Mouse (Mus musculus) heart, embryonic 10.5 days (tissue): ENCODE data around the gene Mtrex. TPM values are rescaled to one million over a fixed set of nuclear protein-coding genes. Genes with fewer than 3 reads are reported as not detected.

Experiments used
- DNase-seq: peaks from one replicate; pipeline ENCODE4 v3.0.0-alpha.2; 2017; ENCODE audit warnings: low spot score
- H3K27ac ChIP-seq: fragments of 300-500 bp; sonication (generic); 2 replicates; pipeline ENCODE4 v1.5.1; 2016; ENCODE audit warnings: mild to moderate bottlenecking
- H3K27me3 ChIP-seq: fragments of 300-500 bp; sonication (generic); 2 replicates; pipeline ENCODE4 v1.6.1; 2016; ENCODE audit warnings: mild to moderate bottlenecking; ENCODE audit not compliant: poor library complexity, insufficient read depth, severe bottlenecking
- H3K36me3 ChIP-seq: fragments of 300-500 bp; sonication (generic); 2 replicates; pipeline ENCODE4 v1.6.1; 2016; ENCODE audit warnings: mild to moderate bottlenecking, moderate library complexity
- H3K4me1 ChIP-seq: fragments of 300-500 bp; sonication (generic); 2 replicates; pipeline ENCODE4 v1.6.1; 2016; ENCODE audit warnings: mild to moderate bottlenecking
- H3K4me3 ChIP-seq: fragments of 300-500 bp; sonication (generic); 2 replicates; pipeline ENCODE4 v1.5.1; 2016; ENCODE audit warnings: mild to moderate bottlenecking, moderate library complexity
- H3K9me3 ChIP-seq: fragments of 300-500 bp; sonication (generic); 2 replicates; pipeline ENCODE4 v1.6.1; 2016; ENCODE audit warnings: mild to moderate bottlenecking, moderate library complexity
- WGBS: fragments of 180-500 bp; shearing (Covaris S2); methylation state at CpG from one replicate; pipeline ENCODE4 v1.1.7; 2016; 5-methylcytosine and 5-hydroxymethylcytosine counted together
- polyA plus RNA-seq: library from polyadenylated mRNA; unstranded; fragments of >200 nt; fragmentation: Nextera tagmentation; extraction: Ambion mirVana; gene quantifications from 2 replicates; pipeline ENCODE4 v1.2.1, GENCODE M21; 2016

The Mtrex gene
- 68.3 and 68.9 TPM in 2 replicates for polyA plus RNA-seq

DNA sequence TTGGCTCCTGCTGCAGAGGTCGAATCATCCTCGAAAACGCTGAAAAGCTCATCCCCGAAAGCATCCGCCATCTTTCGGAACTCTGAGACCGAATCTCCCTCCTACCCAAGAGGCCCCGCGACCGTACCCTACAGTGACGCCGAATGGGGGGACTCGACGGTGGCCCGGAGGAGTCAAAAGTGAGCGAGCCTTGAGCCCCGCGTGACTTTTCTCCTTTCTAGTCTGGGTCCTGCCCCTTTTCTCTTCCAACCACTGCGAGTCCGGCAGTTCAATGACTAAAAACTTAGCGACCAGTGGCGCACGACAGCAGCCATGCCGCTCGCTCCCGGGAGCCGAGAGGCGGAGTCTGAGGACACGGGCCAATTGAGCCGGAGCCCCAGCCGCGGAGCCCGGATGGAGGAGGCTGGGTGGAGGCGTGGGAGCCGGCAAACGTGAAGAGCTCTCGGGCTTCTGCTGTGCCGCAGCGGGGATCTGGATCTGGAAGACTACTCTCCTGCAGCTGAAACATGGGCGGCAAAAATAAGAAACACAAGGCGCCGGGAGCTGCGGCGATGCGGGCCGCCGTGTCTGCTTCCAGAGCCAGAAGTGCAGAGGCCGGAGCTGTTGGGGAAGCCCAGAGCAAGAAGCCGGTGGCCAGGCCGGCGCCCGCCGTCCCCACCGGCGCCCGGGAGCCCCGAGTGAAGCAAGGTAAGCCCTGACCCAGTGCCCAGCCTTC lies at the start of gene Mtrex, which contains the start of gene Dhx29:
Gene Mtrex, minus strand, starts transcription at position 112 of the 715 bp plus-strand sequence.
Gene Dhx29, plus strand, starts transcription at position 168 of the 715 bp plus-strand sequence.
- under 1% methylated on average over 57 of the region's 57 CpGs for WGBS
- H3K4me1 ChIP-seq: peaks cover 12% of the 10 kb centered on the region
- no peaks in the 10 kb centered on the region for H3K9me3 ChIP-seq
- H3K27me3 ChIP-seq: no peaks in the 10 kb centered on the region
- peaks cover 20% of the 10 kb centered on the region for H3K36me3 ChIP-seq
- H3K27ac ChIP-seq: peak within 1 kb of the TSS; percentile 90
- H3K4me3 ChIP-seq: peak within 1 kb of the TSS; percentile 88
- DNase-seq: peak; percentile 99

DNA sequence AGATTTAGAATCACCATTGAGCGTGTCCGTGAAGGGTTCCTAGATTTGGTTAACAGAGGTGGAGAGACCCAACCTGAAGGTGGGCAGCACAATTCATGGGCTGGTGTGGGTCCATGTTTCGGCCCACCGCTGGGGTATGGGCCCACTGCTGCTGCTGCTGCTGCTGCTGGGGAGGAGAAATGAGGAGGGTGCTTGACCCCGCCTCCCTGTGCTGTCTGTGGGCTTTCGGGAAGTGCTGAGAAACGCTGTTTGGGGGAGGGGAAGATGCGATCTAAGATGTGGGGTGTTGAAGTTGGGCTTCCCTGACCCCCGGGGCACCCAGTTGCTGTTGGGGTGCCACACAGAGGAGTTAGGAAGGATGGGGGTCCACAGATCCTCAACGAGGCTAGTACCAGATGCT lies 49.5 kb upstream of the Mtrex start:
- 31% methylated on average over 10 of the region's 10 CpGs for WGBS
- Histone ChIP-seq H3K4me3 (peak overlapping the region; percentile 19; the same call in 1 of the 2 replicates), H3K27me3 (peaks cover 52% of the 10 kb centered on the region), H3K4me1 (peaks cover 4% of the 10 kb centered on the region), H3K9me3 (no peaks in the 10 kb centered on the region), H3K27ac (no peak overlapping the region), H3K36me3 (no peaks in the 10 kb centered on the region)
- no peak for DNase-seq

DNA sequence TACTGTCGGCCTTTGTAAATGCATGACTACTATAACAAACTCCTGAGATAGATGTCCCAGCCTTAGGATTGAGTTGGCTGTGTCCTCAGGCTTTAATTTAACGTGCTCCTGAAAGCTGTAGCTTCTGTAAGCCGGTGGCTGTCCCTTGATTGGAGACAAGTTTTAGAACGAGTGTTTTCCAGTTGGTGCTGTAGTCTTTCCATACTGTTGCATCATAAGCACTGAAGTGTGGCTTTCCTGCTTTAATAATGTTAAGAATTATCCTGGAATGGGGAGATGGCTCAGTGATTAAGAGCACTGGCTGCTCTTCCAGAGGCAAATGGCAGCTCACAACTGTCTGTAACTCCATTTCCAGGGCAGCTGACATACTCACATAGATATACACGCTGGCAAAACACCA lies 40.1 kb upstream of the Mtrex start:
- peaks cover 55% of the 10 kb centered on the region for H3K36me3 ChIP-seq
- no peaks in the 10 kb centered on the region for H3K27me3 ChIP-seq
- no peaks in the 10 kb centered on the region for H3K4me1 ChIP-seq
- H3K9me3 ChIP-seq: no peaks in the 10 kb centered on the region
- whole genome bisulfite sequencing: 90% methylated on average over 5 of the region's 5 CpGs
- H3K4me3 ChIP-seq: no peak overlapping the region
- no peak for DNase-seq
- no peak overlapping the region for H3K27ac ChIP-seq

DNA sequence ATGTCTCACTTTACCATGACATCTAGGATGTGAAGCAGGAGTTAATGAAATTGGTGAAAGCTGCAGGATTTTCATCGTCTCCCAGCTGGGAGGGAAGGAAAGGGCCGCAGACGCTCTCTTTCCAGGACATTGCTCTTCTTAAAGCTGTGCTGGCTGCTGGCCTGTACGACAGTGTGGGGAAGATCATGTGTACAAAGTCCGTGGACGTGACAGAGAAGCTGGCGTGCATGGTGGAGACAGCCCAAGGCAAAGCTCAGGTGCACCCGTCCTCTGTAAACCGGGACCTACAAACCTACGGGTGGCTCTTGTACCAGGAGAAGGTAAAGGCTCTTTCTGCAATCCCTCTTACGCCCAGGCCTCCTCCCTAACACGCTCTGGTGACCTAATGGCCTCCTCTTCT lies 37.2 kb upstream of the Mtrex start:
- no peak overlapping the region for H3K27ac ChIP-seq
- H3K9me3 ChIP-seq: no peaks in the 10 kb centered on the region
- DNase-seq: no peak
- H3K4me1 ChIP-seq: no peaks in the 10 kb centered on the region
- no peaks in the 10 kb centered on the region for H3K27me3 ChIP-seq
- H3K4me3 ChIP-seq: no peak overlapping the region
- 92% methylated on average over 12 of the region's 12 CpGs for WGBS
- H3K36me3 ChIP-seq: peaks cover 67% of the 10 kb centered on the region

DNA sequence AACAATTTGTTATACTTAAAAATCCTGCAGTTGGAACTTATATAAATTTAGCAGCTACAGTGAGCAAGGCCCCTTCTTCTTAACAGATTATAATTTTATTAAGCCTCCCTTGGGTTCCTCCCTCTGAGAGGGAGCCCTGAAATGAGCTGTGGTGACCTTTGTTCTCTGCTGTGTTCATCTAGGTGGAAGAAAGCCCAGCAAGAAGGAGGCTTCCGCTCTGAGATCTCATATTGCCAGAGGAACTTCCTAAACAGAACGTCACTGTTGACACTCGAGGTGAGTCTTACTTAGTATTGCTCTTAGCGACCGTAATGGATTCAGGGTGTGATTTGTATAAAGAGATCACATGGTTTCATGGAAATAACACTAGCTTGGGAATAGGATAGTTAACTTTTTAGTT lies 35.9 kb upstream of the Mtrex start:
- Histone ChIP-seq H3K36me3 (peaks cover 70% of the 10 kb centered on the region), H3K4me1 (no peaks in the 10 kb centered on the region), H3K27ac (no peak overlapping the region), H3K9me3 (no peaks in the 10 kb centered on the region), H3K4me3 (no peak overlapping the region), H3K27me3 (no peaks in the 10 kb centered on the region)
- 92% methylated on average over 5 of the region's 5 CpGs for WGBS
- DNase-seq: no peak

DNA sequence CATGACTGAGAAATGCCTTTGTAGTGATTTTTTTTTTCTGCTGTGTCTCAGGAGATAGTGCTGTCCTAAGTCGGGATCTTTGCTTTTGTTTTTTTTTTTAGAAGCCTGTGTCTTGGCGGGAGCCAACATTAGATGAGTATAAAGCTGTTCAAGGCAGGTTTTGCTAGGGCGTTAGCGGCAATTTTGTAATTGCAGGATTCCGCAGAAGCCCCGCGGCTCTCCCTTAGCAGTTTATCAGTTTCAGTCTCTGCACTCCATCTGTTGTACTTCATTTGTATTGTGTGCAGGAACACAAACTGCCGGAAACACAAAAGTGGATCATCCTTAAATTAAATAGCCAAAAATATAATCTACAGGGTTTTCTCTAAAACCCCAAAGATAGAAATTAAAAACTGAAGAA lies 26.9 kb upstream of the Mtrex start:
- no peak for DNase-seq
- no peak overlapping the region for H3K27ac ChIP-seq
- no peaks in the 10 kb centered on the region for H3K27me3 ChIP-seq
- no peaks in the 10 kb centered on the region for H3K4me1 ChIP-seq
- no peaks in the 10 kb centered on the region for H3K9me3 ChIP-seq
- WGBS: 89% methylated on average over 8 of the region's 8 CpGs
- peaks cover 81% of the 10 kb centered on the region for H3K36me3 ChIP-seq
- H3K4me3 ChIP-seq: no peak overlapping the region

DNA sequence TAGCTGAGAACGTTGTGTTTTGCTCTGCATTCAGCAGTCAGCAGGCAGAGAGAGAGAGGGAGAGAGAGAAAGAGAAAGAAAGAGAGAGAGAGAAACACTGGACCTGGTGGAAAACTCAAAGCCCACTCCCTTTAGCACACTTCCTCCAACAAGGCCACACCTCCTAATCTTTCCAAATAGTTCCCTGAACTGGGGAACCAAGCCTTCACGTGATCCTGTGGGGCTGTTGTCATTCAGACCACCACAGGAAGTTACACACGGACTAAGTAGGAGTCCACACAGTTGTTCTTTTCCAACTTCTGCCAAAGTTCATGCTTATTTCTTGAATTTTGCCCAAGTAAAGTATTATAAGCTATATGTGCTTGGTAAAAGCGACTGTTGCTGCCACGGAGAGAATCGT lies 18.7 kb upstream of the Mtrex start:
- H3K27me3 ChIP-seq: no peaks in the 10 kb centered on the region
- 0 out of 2 replicates have a peak, but pooled peaks cover 4% of the 10 kb centered on the region for H3K4me1 ChIP-seq
- no peak overlapping the region for H3K4me3 ChIP-seq
- H3K27ac ChIP-seq: no peak overlapping the region
- no peaks in the 10 kb centered on the region for H3K9me3 ChIP-seq
- no peak for DNase-seq
- peaks cover 73% of the 10 kb centered on the region for H3K36me3 ChIP-seq
- WGBS: 88% methylated on average over 6 of the region's 6 CpGs

DNA sequence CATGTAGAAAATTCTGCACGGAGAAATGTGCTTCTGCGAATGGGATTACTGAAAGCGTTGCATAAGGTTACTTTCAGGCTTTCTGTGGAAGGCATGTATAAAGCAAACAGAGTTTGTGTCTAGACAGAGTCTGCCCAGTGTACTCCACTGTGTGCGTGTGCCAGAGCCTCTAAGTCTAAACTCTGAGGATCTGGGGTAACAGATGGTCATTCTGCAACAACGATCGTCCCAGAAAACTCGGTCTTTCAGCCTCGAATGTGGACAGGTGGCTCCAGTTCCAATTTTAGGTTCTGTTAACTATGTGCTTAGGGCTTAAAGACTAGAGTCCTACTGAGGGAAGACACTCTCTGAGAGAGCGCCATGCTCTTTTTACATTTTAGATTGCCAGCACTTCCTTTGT lies 18.1 kb upstream of the Mtrex start:
- no peak for DNase-seq
- Histone ChIP-seq H3K4me3 (no peak overlapping the region), H3K9me3 (no peaks in the 10 kb centered on the region), H3K4me1 (0 out of 2 replicates have a peak, but pooled peaks cover 4% of the 10 kb centered on the region), H3K36me3 (peaks cover 67% of the 10 kb centered on the region), H3K27ac (no peak overlapping the region), H3K27me3 (no peaks in the 10 kb centered on the region)
- WGBS: 93% methylated on average over 9 of the region's 9 CpGs

DNA sequence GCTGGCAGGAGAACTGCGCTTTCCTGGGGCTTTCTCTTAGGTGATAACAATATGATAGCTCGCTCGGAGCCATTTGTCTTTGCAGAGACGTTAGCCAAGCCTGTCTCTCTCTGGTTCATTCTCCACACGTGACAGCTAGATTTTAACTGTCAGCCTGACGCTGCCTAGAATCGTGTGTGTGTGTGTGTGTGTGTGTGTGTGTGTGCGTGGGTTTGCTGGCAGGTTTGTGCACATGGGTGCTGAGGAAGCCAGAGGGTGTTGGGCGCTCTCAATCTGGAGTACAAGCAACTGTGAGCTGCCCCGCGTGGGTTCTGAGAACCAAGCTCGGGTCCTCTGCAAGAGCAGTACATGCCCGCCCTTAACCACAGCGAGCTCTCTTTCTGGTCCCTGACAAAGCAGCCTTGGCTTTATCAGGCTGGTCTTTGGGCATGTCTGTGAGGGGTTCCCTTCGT lies 14.7 kb upstream of the Mtrex start:
- Histone ChIP-seq H3K4me3 (peak overlapping the region; percentile 35; the same call in 1 of the 2 replicates), H3K36me3 (peaks cover 66% of the 10 kb centered on the region), H3K9me3 (no peaks in the 10 kb centered on the region), H3K4me1 (0 out of 2 replicates have a peak, but pooled peaks cover 4% of the 10 kb centered on the region), H3K27me3 (no peaks in the 10 kb centered on the region), H3K27ac (no peak overlapping the region; the same call in 1 of the 2 replicates)
- no peak for DNase-seq
- 25% methylated on average over 15 of the region's 15 CpGs for WGBS

DNA sequence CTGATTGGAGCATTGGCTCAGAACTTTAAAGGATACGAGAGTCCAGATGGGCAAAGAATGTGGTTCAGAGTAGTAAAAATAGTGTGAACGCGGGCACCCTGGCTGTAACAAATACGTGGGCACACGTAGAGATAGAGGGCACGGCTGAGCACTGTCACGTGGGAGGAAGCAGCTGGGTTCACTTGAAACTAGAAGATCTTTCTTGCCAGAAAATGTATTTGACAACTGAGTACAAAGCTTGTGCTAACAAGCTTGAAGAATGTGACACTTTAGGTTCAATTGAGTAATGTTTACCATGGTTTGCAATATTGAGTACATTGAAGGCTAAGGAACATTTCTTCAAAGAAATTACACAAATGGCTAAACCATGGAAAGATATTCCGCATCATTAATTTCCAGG lies 10.9 kb upstream of the Mtrex start:
- Histone ChIP-seq H3K36me3 (peaks cover 62% of the 10 kb centered on the region), H3K27me3 (no peaks in the 10 kb centered on the region), H3K27ac (no peak overlapping the region), H3K4me3 (no peak overlapping the region), H3K4me1 (0 out of 2 replicates have a peak, but pooled peaks cover 4% of the 10 kb centered on the region), H3K9me3 (no peaks in the 10 kb centered on the region)
- WGBS: 92% methylated on average over 8 of the region's 8 CpGs
- no peak for DNase-seq

DNA sequence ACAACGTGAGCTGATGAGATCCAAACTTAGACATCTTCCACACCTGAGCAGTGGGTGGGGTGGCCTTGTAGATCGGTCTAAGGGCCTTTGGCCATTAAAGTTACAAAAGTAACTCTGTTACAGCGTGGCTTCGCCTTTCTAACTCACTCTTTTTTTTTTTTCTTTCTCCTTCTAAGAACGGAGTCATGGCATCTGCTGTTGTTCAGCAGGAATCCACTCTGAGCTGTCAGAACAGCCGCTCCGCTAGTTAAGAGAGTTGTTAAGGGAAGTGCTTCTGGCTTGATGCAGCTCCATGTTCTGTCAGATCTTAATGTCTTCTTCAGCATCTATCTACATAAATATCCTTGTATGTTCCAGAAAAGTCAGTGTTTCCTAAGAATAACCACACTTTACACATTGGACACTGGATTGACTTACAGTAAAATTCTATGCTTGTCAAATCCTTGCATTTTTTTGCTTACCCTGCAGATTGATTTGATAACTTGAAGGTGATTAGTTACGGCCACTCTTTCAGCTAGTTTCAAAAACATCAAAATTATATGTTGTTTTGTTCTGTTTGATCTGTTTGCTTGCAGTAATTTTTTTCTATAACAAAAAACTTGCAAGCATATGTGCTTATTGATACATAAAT lies 955 bp upstream of the Mtrex start:
- WGBS: 5% methylated on average over 8 of the region's 8 CpGs
- peak overlapping the region; percentile 90 for H3K27ac ChIP-seq
- H3K9me3 ChIP-seq: no peaks in the 10 kb centered on the region
- peaks cover 12% of the 10 kb centered on the region for H3K4me1 ChIP-seq
- H3K36me3 ChIP-seq: peaks cover 23% of the 10 kb centered on the region
- peak overlapping the region; percentile 88 for H3K4me3 ChIP-seq
- no peaks in the 10 kb centered on the region for H3K27me3 ChIP-seq
- DNase-seq: no peak

DNA sequence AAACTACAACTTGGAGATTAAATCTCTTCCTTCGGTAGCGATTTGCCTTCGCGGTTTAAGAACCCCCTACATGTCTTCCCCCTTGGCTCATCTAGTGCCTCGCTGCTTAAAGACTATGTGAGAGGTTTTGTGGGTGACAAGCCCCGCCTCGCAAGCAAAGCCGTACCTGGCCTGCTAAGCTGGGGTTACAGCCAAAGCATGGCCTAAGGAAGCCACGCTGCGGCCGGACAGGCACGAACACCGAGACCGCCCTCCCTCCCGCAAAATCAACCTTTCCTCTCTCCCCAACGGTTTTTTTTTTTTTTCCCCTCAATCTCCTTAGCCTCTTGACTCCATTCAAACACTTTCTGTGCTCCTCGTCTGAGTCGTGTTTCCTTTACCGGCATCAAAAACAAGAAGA lies 402 bp downstream of the Mtrex start:
- peak overlapping the region; percentile 90 for H3K27ac ChIP-seq
- no peaks in the 10 kb centered on the region for H3K9me3 ChIP-seq
- H3K4me3 ChIP-seq: peak overlapping the region; percentile 88
- under 1% methylated on average over 19 of the region's 19 CpGs for WGBS
- peaks cover 19% of the 10 kb centered on the region for H3K36me3 ChIP-seq
- DNase-seq: no peak
- H3K27me3 ChIP-seq: no peaks in the 10 kb centered on the region
- H3K4me1 ChIP-seq: peaks cover 12% of the 10 kb centered on the region

DNA sequence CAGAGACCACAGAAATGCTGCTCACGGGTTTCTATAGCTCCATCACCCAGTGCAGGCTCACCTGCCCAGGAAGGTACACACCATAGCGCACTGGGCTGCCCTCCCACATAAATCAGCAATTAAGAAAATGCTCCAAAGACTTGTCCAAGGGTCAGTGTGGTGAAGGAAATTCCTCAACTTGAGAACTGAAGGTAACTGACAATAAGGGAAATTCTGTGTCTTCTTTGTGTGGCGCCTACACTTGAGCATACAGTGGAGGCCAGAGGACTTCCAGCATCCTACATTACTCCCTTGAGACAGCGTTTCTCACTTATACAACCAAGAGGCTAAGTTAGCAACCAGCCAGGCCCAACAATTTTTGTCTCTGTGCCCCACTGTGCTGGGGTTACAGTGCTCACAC lies 1.2 kb downstream of the Mtrex start:
- Histone ChIP-seq H3K36me3 (peaks cover 20% of the 10 kb centered on the region), H3K27ac (no peak overlapping the region), H3K4me3 (peak overlapping the region; percentile 88), H3K9me3 (no peaks in the 10 kb centered on the region), H3K4me1 (peaks cover 12% of the 10 kb centered on the region), H3K27me3 (no peaks in the 10 kb centered on the region)
- DNase-seq: no peak
- 68% methylated on average over 4 of the region's 4 CpGs for WGBS
